Mouse (Mus musculus) myocyte (in vitro differentiated cells): ENCODE data around the gene Rfx1. TPM values are rescaled to one million over a fixed set of nuclear protein-coding genes. Genes with fewer than 3 reads are reported as not detected.

Experiments
- H3K27me3 ChIP-seq: one replicate; pipeline ENCODE4 v1.6.1; 2011; ENCODE audit not compliant: control insufficient read depth, insufficient read depth, insufficient read length
- H3K36me3 ChIP-seq: one replicate; pipeline ENCODE4 v1.6.1; 2011; ENCODE audit not compliant: control insufficient read depth, insufficient read depth
- H3K4me2 ChIP-seq: one replicate; pipeline ENCODE4 v1.6.1; 2011; ENCODE audit warnings: low read depth, control low read depth
- H3K4me3 ChIP-seq: one replicate; pipeline ENCODE4 v1.5.1; 2011; ENCODE audit warnings: mild to moderate bottlenecking, control low read depth, moderate library complexity
- H3K79me2 ChIP-seq: one replicate; pipeline ENCODE4 v1.6.1; 2011; ENCODE audit not compliant: control insufficient read depth, insufficient read depth
- H3ac ChIP-seq: one replicate; pipeline ENCODE4 v1.6.1; 2011; ENCODE audit not compliant: control insufficient read depth, insufficient read length
- CEBPB ChIP-seq: IDR thresholded peaks from 2 replicates; pipeline ENCODE4 v1.6.1; 2011; ENCODE audit warnings: mild to moderate bottlenecking, moderate library complexity; ENCODE audit not compliant: poor library complexity, insufficient read depth, severe bottlenecking
- E2F4 ChIP-seq: IDR thresholded peaks from one replicate; pipeline ENCODE4 v1.6.1; 2011; ENCODE audit warnings: mild to moderate bottlenecking, control low read depth, moderate library complexity; ENCODE audit not compliant: insufficient read depth
- MAX ChIP-seq: IDR thresholded peaks from one replicate; pipeline ENCODE4 v1.6.1; 2011; ENCODE audit warnings: low read depth, mild to moderate bottlenecking, control low read depth
- MYOD1 ChIP-seq, 3 experiments: IDR thresholded peaks; one replicate each; pipeline ENCODE4 v1.6.1; 2011; ENCODE audit warnings: control low read depth in 2 of 3, low read depth in 2 of 3, mild to moderate bottlenecking in 2 of 3, moderate library complexity in 1 of 3; ENCODE audit not compliant: insufficient read length in 2 of 3, control insufficient read depth in 1 of 3
- MYOG ChIP-seq, 3 experiments: IDR thresholded peaks; one replicate each; pipeline ENCODE4 v1.6.1; 2011; ENCODE audit warnings: control low read depth in 2 of 3, low read depth in 2 of 3, mild to moderate bottlenecking in 2 of 3; ENCODE audit not compliant: insufficient read length in 2 of 3, control insufficient read depth in 1 of 3, insufficient read depth in 1 of 3
- POLR2A ChIP-seq: IDR thresholded peaks from one replicate; pipeline ENCODE4 v1.6.1; 2011; ENCODE audit warnings: low read depth, mild to moderate bottlenecking, control low read depth, moderate library complexity; ENCODE audit not compliant: insufficient read length
- POLR2AphosphoS2 ChIP-seq: IDR thresholded peaks from one replicate; pipeline ENCODE4 v1.6.1; 2011; ENCODE audit warnings: low read depth, control low read depth; ENCODE audit not compliant: insufficient read length
- REST ChIP-seq: IDR thresholded peaks from one replicate; pipeline ENCODE4 v1.6.1; 2011; ENCODE audit warnings: mild to moderate bottlenecking, control low read depth, moderate library complexity; ENCODE audit not compliant: insufficient read depth, insufficient read length
- SRF ChIP-seq: IDR thresholded peaks from one replicate; pipeline ENCODE4 v1.6.1; 2011; ENCODE audit warnings: low read depth; ENCODE audit not compliant: control insufficient read depth, insufficient read length
- TCF12 ChIP-seq: IDR thresholded peaks from one replicate; pipeline ENCODE4 v1.6.1; 2011; ENCODE audit warnings: mild to moderate bottlenecking, control low read depth; ENCODE audit not compliant: poor library complexity, insufficient read depth, severe bottlenecking
- TCF3 ChIP-seq: IDR thresholded peaks from one replicate; pipeline ENCODE4 v1.6.1; 2011; ENCODE audit warnings: low read depth, control low read depth; ENCODE audit not compliant: insufficient read length
- USF1 ChIP-seq: IDR thresholded peaks from one replicate; pipeline ENCODE4 v1.6.1; 2011; ENCODE audit warnings: low read depth, mild to moderate bottlenecking, control low read depth, moderate library complexity
- polyA plus RNA-seq: library from polyadenylated mRNA; unstranded; fragments of >200 nt; fragmentation: generic; extraction: Trizol; gene quantifications from one replicate; pipeline ENCODE4 v1.2.1, GENCODE M21; 2012; ENCODE audit warnings: missing spikeins

Gene Rfx1
- polyA plus RNA-seq, 1 experiment: 9.9 TPM

DNA sequence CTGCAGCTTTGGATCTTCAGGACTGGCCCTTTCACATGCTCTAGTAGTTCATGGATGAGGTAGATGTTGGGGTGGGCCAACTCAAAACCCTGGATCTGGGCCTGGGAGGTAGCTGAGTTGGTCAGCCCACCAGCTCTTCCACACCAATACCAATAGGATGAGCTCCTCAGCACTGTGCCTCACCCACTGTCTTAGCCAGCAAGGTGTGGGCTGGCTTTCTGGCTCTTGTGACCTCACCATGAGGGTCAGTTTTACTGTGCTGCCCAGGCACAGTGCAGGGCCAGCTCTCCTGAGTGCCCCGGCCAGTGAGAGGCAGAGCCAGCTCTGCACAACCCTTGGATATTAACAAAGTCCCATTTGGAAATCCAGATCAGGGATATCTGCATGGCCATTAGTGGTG is 8.8 kb upstream of the Rfx1 start:
- Histone ChIP-seq H3K27me3 (no peaks in the 10 kb centered on the region), H3K4me3 (no peak overlapping the region), H3ac (no peak overlapping the region), H3K36me3 (no peaks in the 10 kb centered on the region), H3K4me2 (no peak overlapping the region), H3K79me2 (no peaks in the 10 kb centered on the region)
- no peak for TF ChIP-seq REST
- TF ChIP-seq USF1: no peak
- TF ChIP-seq POLR2AphosphoS2: no peak
- no peak for TF ChIP-seq TCF3
- no peak for TF ChIP-seq SRF
- no peak for TF ChIP-seq MYOG (IDR thresholded peaks at IDR 0.05; ENCODE audit: control insufficient read depth in 1 of 3, insufficient read depth in 1 of 3, insufficient read length in 2 of 3, low read depth in 2 of 3)
- TF ChIP-seq MAX: no peak
- TF ChIP-seq CEBPB: no peak
- TF ChIP-seq TCF12: no peak
- no peak for TF ChIP-seq POLR2A
- TF ChIP-seq MYOD1 (IDR thresholded peaks at IDR 0.05; ENCODE audit: control insufficient read depth in 1 of 3, insufficient read length in 2 of 3, low read depth in 2 of 3): no peak
- no peak for TF ChIP-seq E2F4

DNA sequence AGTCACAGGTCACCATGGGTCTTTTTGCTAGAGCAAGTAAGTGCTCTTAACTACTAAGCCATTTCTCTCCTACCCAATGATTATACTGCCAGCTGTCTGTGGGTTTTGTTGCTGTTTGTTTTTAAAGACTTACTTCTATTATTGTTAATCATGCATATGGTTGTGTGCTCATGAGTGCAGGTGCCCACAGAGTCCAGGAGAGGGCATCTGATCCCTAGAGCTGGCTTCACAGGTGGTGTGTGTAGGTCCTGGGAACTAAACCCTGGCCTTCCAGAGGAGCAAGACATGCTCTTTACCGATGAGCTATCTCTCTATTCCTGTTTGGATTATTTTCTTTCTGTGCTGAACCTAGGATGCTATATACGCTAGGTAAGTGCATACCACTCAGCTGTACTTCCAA is 7.4 kb upstream of the Rfx1 start:
- H3K27me3 ChIP-seq: no peaks in the 10 kb centered on the region
- no peaks in the 10 kb centered on the region for H3K36me3 ChIP-seq
- no peak for TF ChIP-seq TCF12
- TF ChIP-seq MYOG (IDR thresholded peaks at IDR 0.05; ENCODE audit: control insufficient read depth in 1 of 3, insufficient read depth in 1 of 3, insufficient read length in 2 of 3, low read depth in 2 of 3): no peak
- no peak for TF ChIP-seq MAX
- no peak for TF ChIP-seq USF1
- TF ChIP-seq E2F4: no peak
- no peak for TF ChIP-seq POLR2AphosphoS2
- H3ac ChIP-seq: no peak overlapping the region
- no peaks in the 10 kb centered on the region for H3K79me2 ChIP-seq
- no peak overlapping the region for H3K4me2 ChIP-seq
- no peak overlapping the region for H3K4me3 ChIP-seq

DNA sequence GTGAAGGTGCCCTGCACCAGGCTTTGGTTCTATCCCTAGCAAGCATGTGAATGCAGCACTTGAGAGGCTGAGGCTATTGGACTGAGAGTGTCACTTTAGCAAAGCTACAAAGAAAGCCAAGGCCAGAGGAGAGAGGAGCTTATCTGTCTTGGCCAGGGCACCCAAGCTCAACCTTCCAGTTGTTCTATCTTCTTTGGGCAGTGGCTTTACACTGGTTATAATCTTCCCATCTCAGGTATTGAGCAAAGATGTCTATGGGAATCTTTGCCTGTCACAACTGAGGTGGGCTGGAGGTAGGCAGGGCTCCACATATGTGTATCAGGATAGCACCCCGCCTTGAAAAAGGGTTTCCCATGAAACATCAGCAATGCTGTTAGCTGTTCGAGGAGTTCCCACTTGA is 6.4 kb upstream of the Rfx1 start:
- Histone ChIP-seq H3K4me3 (no peak overlapping the region), H3K79me2 (no peaks in the 10 kb centered on the region), H3K36me3 (no peaks in the 10 kb centered on the region), H3K27me3 (no peaks in the 10 kb centered on the region), H3K4me2 (no peak overlapping the region), H3ac (no peak overlapping the region)
- TF ChIP-seq USF1 (no peak), REST (no peak), POLR2A (no peak), TCF12 (no peak), MAX (no peak), TCF3 (no peak), MYOG (IDR thresholded peaks at IDR 0.05; ENCODE audit: control insufficient read depth in 1 of 3, insufficient read depth in 1 of 3, insufficient read length in 2 of 3, low read depth in 2 of 3) (no peak), MYOD1 (IDR thresholded peaks at IDR 0.05; ENCODE audit: control insufficient read depth in 1 of 3, insufficient read length in 2 of 3, low read depth in 2 of 3) (no peak), POLR2AphosphoS2 (no peak), SRF (no peak), E2F4 (no peak), CEBPB (no peak)

DNA sequence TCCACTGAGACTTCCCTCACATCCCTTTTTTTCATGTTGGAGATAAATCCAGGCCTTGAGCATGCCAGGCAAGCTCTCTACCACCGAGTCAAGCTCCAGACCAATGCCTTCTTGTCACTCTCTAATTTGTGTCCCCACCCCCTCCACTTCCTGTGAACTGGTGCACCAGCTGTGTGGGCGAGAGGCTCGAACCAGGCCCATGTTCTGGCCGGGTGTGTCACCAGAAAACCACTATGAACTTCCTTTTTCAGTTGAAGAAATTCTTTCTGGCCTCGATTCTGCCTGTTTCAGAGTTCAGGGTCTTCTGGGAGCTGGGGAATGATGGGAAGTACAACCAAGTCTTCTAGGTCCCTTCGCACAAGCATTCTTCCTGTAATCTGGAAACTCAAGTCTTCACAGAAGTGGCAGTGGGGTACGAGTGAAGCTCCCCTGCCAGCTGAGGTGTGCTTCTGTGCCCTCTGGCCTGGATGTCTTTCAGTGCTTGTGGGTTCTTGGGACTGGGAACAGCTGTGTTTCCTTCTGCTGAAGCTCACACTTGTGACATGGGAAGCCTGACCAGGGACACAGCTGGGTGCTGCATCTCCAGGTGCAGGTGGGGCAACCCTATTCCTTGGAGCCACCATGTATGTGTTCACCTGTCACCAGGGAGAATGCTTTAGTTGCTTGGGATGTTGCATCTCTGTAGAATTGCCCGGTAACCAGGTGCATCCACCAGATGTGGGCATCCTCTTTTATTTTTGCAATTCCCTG is 2.6 kb upstream of the Rfx1 start:
- Histone ChIP-seq H3ac (no peak overlapping the region), H3K36me3 (no peaks in the 10 kb centered on the region), H3K27me3 (no peaks in the 10 kb centered on the region), H3K4me2 (peak overlapping the region; percentile 37), H3K4me3 (no peak overlapping the region), H3K79me2 (peaks cover 16% of the 10 kb centered on the region)
- peak; percentile 8 for TF ChIP-seq TCF3
- TF ChIP-seq TCF12: no peak
- no peak for TF ChIP-seq MAX
- TF ChIP-seq E2F4: no peak
- no peak for TF ChIP-seq REST
- no peak for TF ChIP-seq CEBPB
- TF ChIP-seq POLR2AphosphoS2: no peak
- no peak for TF ChIP-seq POLR2A
- TF ChIP-seq MYOG (IDR thresholded peaks at IDR 0.05; ENCODE audit: control insufficient read depth in 1 of 3, insufficient read depth in 1 of 3, insufficient read length in 2 of 3, low read depth in 2 of 3): peak in 2 of 3 experiments; percentile 29 to 85
- no peak for TF ChIP-seq SRF
- peak in 2 of 3 experiments; percentile 63 to 68 for TF ChIP-seq MYOD1 (IDR thresholded peaks at IDR 0.05; ENCODE audit: control insufficient read depth in 1 of 3, insufficient read length in 2 of 3, low read depth in 2 of 3)
- TF ChIP-seq USF1: no peak
